Mouse (Mus musculus) retina, embryonic 14.5 days (tissue): Measurements from ENCODE around the gene Kmt2d.
A peak's percentile ranks its signal among the peaks of the same experiment; 100 is the strongest.
"Not testable (repeated sequence)": the region's sequence is repeated elsewhere in the genome, so short reads cannot be mapped to it uniquely, and the experiment has no call there.

Experiments
- DNase-seq: peaks from one replicate; pipeline ENCODE4 v3.0.0-alpha.2; 2015; ENCODE audit warnings: low spot score

Gene Kmt2d

DNA sequence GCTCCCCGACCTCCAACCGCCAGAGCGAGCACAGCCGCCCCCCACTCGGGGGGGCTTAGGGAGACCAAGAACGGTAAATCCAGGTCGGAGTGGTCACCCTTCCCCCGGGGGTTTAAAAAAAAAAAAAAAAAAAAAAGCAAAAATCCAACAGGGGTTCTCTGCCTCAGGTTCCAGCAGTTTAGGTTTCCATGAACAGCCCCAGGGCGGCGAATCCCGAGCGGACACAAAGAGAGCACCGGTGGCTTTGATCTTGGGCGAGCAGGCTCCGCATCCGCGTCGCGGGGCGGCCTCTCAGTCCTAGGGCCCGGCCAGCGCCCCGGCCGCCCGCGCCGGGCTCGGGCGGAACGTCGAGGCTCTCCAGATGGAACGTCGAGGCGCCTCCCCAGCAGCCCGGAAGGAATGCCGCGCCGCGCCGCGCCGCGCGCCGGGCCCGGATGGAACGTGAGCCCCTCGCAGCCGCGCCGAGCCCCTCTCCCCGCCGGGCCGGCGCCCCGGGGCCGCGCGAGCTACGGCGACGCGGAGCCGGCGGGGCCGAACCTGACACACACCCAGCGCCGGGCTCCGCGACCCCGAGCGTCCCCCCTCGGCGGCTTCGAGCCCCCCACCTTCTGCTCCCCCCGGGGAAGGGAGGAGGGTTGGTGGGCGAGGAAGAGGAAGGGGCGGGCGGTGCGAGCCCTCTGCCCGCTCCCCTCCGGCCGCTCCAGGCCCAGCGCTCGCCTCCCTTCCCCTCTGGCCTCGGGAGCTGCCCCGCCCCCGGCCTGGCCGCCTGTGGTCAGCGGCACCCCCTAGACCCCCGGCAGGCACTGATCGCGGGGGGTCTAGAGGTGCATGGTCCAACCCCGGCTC lies at the start of gene Kmt2d:
Kmt2d (minus strand) TSS at position 135 of the 846 bp plus-strand sequence.
- DNase-seq = peak; percentile 52

GRCm38 (mm10) chr15:98918499-98918895 lies 47.5 kb upstream of the Kmt2d start:
- not testable (repeated sequence) for DNase-seq

- peak; percentile 99 for DNase-seq
Measured at GRCm38 (mm10) chr15:98917538-98918498, 46.8 kb upstream of the Kmt2d start, which contains the start of gene Lmbr1l. TSS of gene Lmbr1l (minus strand) at chr15:98918231.

GRCm38 (mm10) chr15:98917091-98917490 lies 46.1 kb upstream of the Kmt2d start:
- no peak for DNase-seq

DNA sequence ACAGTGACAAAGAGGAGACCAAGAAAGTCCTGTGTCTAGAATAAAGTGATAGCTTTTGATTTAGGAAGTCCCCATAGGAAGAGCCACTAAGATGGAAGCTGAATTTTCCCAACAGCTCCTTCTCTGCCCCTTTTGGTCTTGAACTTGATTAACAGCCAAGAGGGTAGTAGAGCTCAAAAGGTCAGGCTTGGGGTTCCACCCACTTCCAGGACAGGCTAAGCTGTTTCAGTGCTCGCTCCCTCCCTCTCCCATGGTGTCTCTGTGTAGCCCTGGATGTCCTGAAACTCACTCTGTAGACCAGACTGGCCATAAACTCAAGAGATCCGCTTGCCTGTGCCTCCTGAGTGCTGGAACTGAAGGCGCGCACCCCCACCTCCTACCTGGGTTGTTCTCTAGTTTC lies 45.0 kb upstream of the Kmt2d start:
- no peak for DNase-seq

DNA sequence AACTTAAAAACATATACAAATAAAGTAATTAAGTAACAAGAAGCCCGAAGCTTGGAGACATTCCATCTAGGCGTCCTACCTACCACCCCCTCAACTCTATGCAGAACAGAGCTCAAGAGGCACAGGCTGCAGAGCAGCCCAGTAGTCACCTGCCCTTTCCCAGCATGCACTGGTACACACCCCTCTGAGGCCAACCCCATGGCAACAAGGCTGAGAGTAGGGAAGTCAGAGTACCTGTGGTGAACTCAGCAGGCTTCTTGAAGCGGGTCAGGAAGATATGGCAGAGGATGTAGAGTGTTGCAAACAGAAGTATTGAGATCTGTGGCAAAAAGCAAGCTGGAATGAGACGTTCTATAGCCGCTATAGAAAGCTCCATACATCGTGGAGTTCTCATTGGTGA lies 43.9 kb upstream of the Kmt2d start:
- DNase-seq = no peak

DNA sequence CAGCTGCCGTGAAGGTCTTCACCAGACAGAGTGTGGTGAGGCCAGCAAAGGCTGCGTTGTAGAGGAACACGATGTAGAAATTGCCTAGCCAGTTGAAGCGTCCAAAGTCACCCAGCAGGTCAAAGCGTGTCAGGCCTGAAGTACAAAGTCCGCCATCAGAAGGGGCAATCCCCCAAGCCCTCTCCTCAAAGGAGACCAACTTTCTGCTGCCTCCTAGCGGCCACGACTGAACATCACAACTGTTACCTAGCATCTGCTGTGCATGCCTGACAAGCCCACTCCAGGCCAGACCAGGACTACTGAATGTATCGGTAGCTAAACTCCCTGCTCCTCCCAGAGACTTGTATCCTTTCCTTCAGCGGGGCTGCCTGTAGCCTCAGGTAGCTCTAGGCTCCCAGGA lies 33.7 kb upstream of the Kmt2d start:
- peak; percentile 88 for DNase-seq

- DNase-seq = no peak
Measured at GRCm38 (mm10) chr15:98902600-98902999, 31.6 kb upstream of the Kmt2d start.

DNA sequence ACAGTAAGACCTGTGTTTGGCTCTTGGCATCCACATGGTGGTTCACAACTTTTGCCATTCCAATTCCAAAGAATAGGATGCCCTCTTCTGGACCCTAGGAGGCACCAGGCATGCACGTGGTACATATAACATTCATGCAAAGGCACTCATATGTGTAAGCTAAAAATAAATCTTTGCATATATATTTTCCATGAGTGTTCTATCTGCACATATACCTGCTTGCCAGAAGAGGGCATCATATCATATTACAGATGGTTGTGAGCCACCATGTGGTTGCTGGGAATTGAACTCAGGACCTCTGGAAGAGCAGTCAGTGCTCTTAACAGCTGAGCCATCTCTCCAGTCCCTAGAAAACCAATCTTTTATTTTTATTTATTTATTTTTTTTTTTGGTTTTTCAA lies 30.5 kb upstream of the Kmt2d start:
- DNase-seq = no peak

- peak; percentile 53 for DNase-seq
Measured at GRCm38 (mm10) chr15:98897928-98898800, 27.2 kb upstream of the Kmt2d start, which contains the start of gene Dhh. TSS of gene Dhh (minus strand) at chr15:98898540.

GRCm38 (mm10) chr15:98897495-98897894 lies 26.5 kb upstream of the Kmt2d start:
- no peak for DNase-seq

- peak; percentile 69 for DNase-seq
Measured at GRCm38 (mm10) chr15:98895635-98896589, 24.9 kb upstream of the Kmt2d start.

DNA sequence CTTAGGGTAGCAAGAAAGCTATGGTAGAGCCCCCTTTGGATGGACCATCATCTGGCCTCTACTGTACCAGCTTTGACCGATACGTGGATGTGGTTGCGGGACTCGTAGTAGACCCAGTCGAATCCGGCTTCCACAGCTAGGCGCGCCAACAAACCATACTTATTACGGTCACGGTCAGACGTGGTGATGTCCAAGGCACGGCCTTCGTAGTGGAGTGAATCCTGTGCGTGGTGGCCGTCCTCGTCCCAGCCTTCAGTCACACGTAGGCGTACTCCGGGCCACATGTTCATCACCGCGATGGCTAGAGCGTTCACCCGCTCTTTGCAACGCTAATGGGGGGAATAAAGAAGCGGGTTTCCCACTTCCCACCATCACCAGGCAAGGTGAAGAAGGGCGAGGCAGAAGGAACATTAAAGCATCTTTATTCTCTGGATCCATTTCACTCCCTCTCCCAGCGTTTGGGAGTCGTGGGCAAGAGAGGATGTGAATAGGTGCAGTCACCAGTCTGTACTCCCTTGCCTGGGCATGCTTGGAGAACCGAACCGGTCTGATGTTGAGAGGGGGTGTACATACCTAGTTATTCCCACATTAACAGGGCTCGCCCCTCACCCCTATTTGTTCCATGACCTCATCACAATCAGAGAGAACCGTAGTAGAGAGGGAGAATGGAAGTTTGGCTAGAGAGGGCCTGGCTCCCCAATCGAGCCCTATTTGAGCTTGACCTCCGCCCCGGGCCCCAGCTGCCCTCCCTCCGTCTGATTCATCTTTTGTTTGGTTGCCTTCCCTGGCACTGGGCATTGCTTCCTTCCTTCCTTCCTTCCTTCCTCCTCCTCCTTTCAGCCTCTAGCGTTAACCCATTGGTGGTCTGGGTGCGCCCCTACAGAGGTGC lies 24.0 kb upstream of the Kmt2d start:
- DNase-seq = no peak

- no peak for DNase-seq
Measured at GRCm38 (mm10) chr15:98893940-98894745, 23.1 kb upstream of the Kmt2d start, which contains the start of gene Rhebl1. TSS of gene Rhebl1 (minus strand) at chr15:98894540.

GRCm38 (mm10) chr15:98893036-98893435 lies 22.0 kb upstream of the Kmt2d start:
- no peak for DNase-seq

GRCm38 (mm10) chr15:98891907-98892606 lies 21.1 kb upstream of the Kmt2d start:
- peak; percentile 88 for DNase-seq

DNA sequence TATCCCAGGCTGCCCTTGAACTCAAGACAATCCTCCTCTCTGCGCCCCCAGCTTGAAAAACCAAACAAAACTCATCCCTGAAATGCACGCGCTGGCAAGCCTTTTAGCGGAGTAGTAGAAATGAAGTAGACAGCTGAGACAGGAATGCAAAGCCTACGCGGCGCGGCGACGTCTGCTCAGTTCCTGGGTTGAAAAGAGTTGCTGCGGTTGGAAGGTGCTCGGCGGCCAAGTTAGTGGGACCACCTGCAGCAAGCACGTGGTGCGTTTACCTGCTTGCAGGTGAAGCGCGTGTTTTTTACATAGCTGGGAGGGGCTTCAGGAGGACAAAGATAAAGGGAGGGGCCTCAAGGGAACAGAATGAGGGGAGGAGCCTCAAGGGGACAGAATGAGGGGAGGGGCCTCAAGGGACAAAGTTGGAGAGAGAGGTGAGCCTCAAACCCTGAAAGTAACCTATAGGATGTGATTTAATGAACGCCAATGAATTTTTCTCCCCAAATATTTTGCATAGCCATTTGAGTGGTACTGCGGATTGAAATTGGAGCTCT lies 20.3 kb upstream of the Kmt2d start:
- DNase-seq = no peak

GRCm38 (mm10) chr15:98887526-98887925 lies 16.5 kb upstream of the Kmt2d start:
- no peak for DNase-seq
